Mouse (Mus musculus): ENCODE measurements around the gene Tsnax. TPM values are rescaled to one million over a fixed set of nuclear protein-coding genes. Genes with fewer than 3 reads are reported as not detected.

The Tsnax gene
- polyA plus RNA-seq, 1 experiment: 36.9 TPM

DNA sequence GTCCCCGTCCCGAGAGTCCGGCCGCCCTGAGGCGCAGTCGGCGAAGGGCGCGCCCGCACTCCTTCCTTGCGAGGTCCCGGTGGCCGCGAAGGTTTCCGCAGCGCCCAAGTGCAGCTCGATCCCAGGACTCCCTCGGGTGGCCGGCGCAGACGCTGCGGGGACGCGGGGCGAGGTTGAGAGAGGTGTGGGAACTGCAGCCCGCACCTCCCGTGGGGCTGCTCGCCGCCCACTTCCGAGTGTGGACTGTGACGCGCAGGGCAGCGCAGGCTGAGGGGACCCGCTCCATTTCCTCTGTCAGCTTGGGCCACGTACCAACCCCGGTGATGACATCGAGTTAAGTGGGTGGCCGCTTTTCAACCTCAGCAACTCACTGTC lies 41.6 kb downstream of the Tsnax start:
- 0 out of 2 replicates have a peak, but pooled peaks cover 3% of the 10 kb centered on the region for H3K4me1 ChIP-seq (ENCODE audit: control insufficient read depth, insufficient read depth, low read length)
- no peak overlapping the region; the same call in 1 of the 2 replicates for H3K27ac ChIP-seq (ENCODE audit: insufficient read depth, low read depth, low read length)
- TF ChIP-seq CTCF (IDR thresholded peaks at IDR 0.05; ENCODE audit: low read depth, low read length): no peak
- no peak for TF ChIP-seq POLR2A (IDR thresholded peaks at IDR 0.05; ENCODE audit: borderline replicate concordance, low read depth, low read length)
- peak overlapping the region; percentile 76 for H3K4me3 ChIP-seq (ENCODE audit: insufficient read depth, low read length)

- Histone ChIP-seq H3K4me1 (ENCODE audit: control insufficient read depth, insufficient read depth, low read length) (0 out of 2 replicates have a peak, but pooled peaks cover 3% of the 10 kb centered on the region), H3K27ac (ENCODE audit: insufficient read depth, low read depth, low read length) (no peak overlapping the region), H3K4me3 (ENCODE audit: insufficient read depth, low read length) (no peak overlapping the region)
- no peak for TF ChIP-seq POLR2A (IDR thresholded peaks at IDR 0.05; ENCODE audit: borderline replicate concordance, low read depth, low read length)
- no peak for TF ChIP-seq CTCF (IDR thresholded peaks at IDR 0.05; ENCODE audit: low read depth, low read length)
Observed at GRCm38 (mm10) chr8:125060904-125061303, 48.1 kb downstream of the Tsnax start.

GRCm38 (mm10) chr8:125065596-125065995 lies 52.8 kb downstream of the Tsnax start:
- Histone ChIP-seq H3K27ac (ENCODE audit: insufficient read depth, low read depth, low read length) (no peak overlapping the region), H3K4me3 (ENCODE audit: insufficient read depth, low read length) (no peak overlapping the region), H3K4me1 (ENCODE audit: control insufficient read depth, insufficient read depth, low read length) (peaks cover 16% of the 10 kb centered on the region)
- no peak for TF ChIP-seq CTCF (IDR thresholded peaks at IDR 0.05; ENCODE audit: low read depth, low read length)
- no peak for TF ChIP-seq POLR2A (IDR thresholded peaks at IDR 0.05; ENCODE audit: borderline replicate concordance, low read depth, low read length)

DNA sequence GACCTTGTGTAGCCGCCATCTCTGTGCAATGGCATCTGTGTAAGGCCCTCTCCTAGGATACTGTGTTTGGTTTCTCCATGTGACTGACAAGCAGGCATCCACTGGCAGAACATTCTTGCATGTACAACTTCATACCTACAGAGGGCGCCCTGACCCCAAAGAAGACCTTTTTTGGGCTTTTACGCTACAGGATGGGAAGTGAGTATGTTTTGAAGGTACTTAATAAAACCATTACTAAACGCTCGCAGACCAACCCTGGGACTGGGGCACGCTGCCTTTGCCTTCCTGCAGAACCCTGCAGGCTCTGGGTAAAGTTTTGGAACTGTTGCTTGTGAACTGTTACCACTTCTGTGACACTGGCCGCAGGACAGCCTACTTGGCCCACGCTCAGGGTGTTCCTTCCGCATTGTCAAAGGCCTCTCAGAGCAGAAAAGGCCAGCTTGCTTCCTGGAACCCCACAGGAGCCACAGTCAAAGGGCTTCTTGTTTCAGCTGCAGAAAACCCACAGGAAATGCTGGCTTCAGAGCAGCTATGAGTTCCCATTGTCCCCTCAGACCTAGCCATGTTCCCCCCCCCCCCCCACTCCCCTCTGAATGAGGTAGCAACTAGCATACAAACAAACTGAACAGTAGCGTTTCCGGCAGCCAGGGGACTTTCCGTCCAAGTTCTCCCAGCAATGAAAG lies 54.3 kb downstream of the Tsnax start:
- TF ChIP-seq POLR2A (IDR thresholded peaks at IDR 0.05; ENCODE audit: borderline replicate concordance, low read depth, low read length): 0 out of 2 replicates have a peak, but pooled peaks have one; percentile 7
- peak; percentile 86 for TF ChIP-seq CTCF (IDR thresholded peaks at IDR 0.05; ENCODE audit: low read depth, low read length)
- peak overlapping the region; percentile 93 for H3K27ac ChIP-seq (ENCODE audit: insufficient read depth, low read depth, low read length)
- H3K4me3 ChIP-seq (ENCODE audit: insufficient read depth, low read length): peak overlapping the region; percentile 39
- H3K4me1 ChIP-seq (ENCODE audit: control insufficient read depth, insufficient read depth, low read length): peaks cover 16% of the 10 kb centered on the region

- Histone ChIP-seq H3K27ac (ENCODE audit: insufficient read depth, low read depth, low read length) (peak overlapping the region; percentile 93), H3K4me1 (ENCODE audit: control insufficient read depth, insufficient read depth, low read length) (peaks cover 16% of the 10 kb centered on the region), H3K4me3 (ENCODE audit: insufficient read depth, low read length) (peak overlapping the region; percentile 39)
- no peak for TF ChIP-seq CTCF (IDR thresholded peaks at IDR 0.05; ENCODE audit: low read depth, low read length)
- TF ChIP-seq POLR2A (IDR thresholded peaks at IDR 0.05; ENCODE audit: borderline replicate concordance, low read depth, low read length): no peak
Observed at GRCm38 (mm10) chr8:125067596-125067960, 54.8 kb downstream of the Tsnax start.

GRCm38 (mm10) chr8:125068146-125068905 lies 55.5 kb downstream of the Tsnax start:
- Histone ChIP-seq H3K4me1 (ENCODE audit: control insufficient read depth, insufficient read depth, low read length) (peaks cover 16% of the 10 kb centered on the region), H3K4me3 (ENCODE audit: insufficient read depth, low read length) (no peak overlapping the region), H3K27ac (ENCODE audit: insufficient read depth, low read depth, low read length) (peak overlapping the region; percentile 93)
- TF ChIP-seq CTCF (IDR thresholded peaks at IDR 0.05; ENCODE audit: low read depth, low read length): no peak
- no peak for TF ChIP-seq POLR2A (IDR thresholded peaks at IDR 0.05; ENCODE audit: borderline replicate concordance, low read depth, low read length)

DNA sequence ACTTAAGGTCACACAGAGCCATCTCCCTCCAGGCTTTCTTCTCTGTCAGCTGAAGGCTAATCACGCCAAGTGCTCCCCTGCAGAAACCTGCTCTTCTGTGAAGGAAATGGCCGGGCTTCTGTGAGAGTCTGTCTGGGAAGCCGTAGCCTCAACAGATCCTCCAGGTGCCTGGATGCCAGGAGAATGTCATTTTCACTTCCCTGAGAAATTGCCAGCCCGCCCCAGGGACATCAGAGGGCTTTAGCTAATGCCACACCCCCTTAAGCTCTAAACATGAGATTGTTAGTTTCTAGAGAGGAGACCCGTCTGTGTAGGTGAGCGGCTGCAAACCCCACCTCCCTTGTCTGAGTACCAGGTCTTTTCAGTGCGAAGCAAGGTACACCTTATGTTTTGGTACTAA lies 56.5 kb downstream of the Tsnax start:
- TF ChIP-seq CTCF (IDR thresholded peaks at IDR 0.05; ENCODE audit: low read depth, low read length) (no peak), POLR2A (IDR thresholded peaks at IDR 0.05; ENCODE audit: borderline replicate concordance, low read depth, low read length) (no peak)
- H3K4me3 ChIP-seq (ENCODE audit: insufficient read depth, low read length): no peak overlapping the region
- H3K4me1 ChIP-seq (ENCODE audit: control insufficient read depth, insufficient read depth, low read length): peaks cover 16% of the 10 kb centered on the region
- H3K27ac ChIP-seq (ENCODE audit: insufficient read depth, low read depth, low read length): no peak overlapping the region

GRCm38 (mm10) chr8:125069733-125070132 lies 56.9 kb downstream of the Tsnax start:
- no peak for TF ChIP-seq CTCF (IDR thresholded peaks at IDR 0.05; ENCODE audit: low read depth, low read length)
- TF ChIP-seq POLR2A (IDR thresholded peaks at IDR 0.05; ENCODE audit: borderline replicate concordance, low read depth, low read length): no peak
- H3K4me3 ChIP-seq (ENCODE audit: insufficient read depth, low read length): no peak overlapping the region

GRCm38 (mm10) chr8:125074141-125074540 lies 61.3 kb downstream of the Tsnax start:
- TF ChIP-seq CTCF (IDR thresholded peaks at IDR 0.05; ENCODE audit: low read depth, low read length) (no peak), POLR2A (IDR thresholded peaks at IDR 0.05; ENCODE audit: borderline replicate concordance, low read depth, low read length) (no peak)
- Histone ChIP-seq H3K4me3 (ENCODE audit: insufficient read depth, low read length) (no peak overlapping the region), H3K27ac (ENCODE audit: insufficient read depth, low read depth, low read length) (no peak overlapping the region)

More at GRCm38 (mm10) chr8:125069733-125070132, 56.9 kb downstream of the Tsnax start:
- Histone ChIP-seq H3K27ac (ENCODE audit: insufficient read depth, low read depth, low read length) (no peak overlapping the region), H3K4me1 (ENCODE audit: control insufficient read depth, insufficient read depth, low read length) (peaks cover 14% of the 10 kb centered on the region)

GRCm38 (mm10) chr8:125074581-125074980 lies 61.8 kb downstream of the Tsnax start:
- H3K4me1 ChIP-seq (ENCODE audit: control insufficient read depth, insufficient read depth, low read length): no peaks in the 10 kb centered on the region
- H3K27ac ChIP-seq (ENCODE audit: insufficient read depth, low read depth, low read length): no peak overlapping the region
- H3K4me3 ChIP-seq (ENCODE audit: insufficient read depth, low read length): no peak overlapping the region
- TF ChIP-seq CTCF (IDR thresholded peaks at IDR 0.05; ENCODE audit: low read depth, low read length): no peak
- TF ChIP-seq POLR2A (IDR thresholded peaks at IDR 0.05; ENCODE audit: borderline replicate concordance, low read depth, low read length): no peak

More at GRCm38 (mm10) chr8:125074141-125074540, 61.3 kb downstream of the Tsnax start:
- no peaks in the 10 kb centered on the region for H3K4me1 ChIP-seq (ENCODE audit: control insufficient read depth, insufficient read depth, low read length)
